Mouse (Mus musculus): Measurements from ENCODE around the gene Meioc.
"Not testable (repeated sequence)": the region's sequence is repeated elsewhere in the genome, so short reads cannot be mapped to it uniquely, and the experiment has no call there.

Gene Meioc

GRCm38 (mm10) chr11:102665637-102666435 is 2.3 kb downstream of the Meioc start:
- no peak for DNase-seq (ENCODE audit: extremely low spot score, low spot score)

GRCm38 (mm10) chr11:102690162-102690561 is 26.6 kb downstream of the Meioc start:
- DNase-seq (ENCODE audit: extremely low spot score, low spot score), result peak; percentile 84

GRCm38 (mm10) chr11:102695289-102695688 is 31.8 kb downstream of the Meioc start:
- no peak for DNase-seq (ENCODE audit: extremely low spot score, low spot score)

GRCm38 (mm10) chr11:102697338-102698017 is 34.0 kb downstream of the Meioc start, which contains the start of gene Ccdc43:
Ccdc43 (minus strand) TSS chr11:102697782.
- peak; percentile 87 for DNase-seq (ENCODE audit: extremely low spot score, low spot score)

- DNase-seq (ENCODE audit: extremely low spot score, low spot score), result no peak
Observed at GRCm38 (mm10) chr11:102698018-102698476, 34.5 kb downstream of the Meioc start.

GRCm38 (mm10) chr11:102702206-102702605 is 38.7 kb downstream of the Meioc start:
- not testable (repeated sequence) for DNase-seq (ENCODE audit: extremely low spot score, low spot score)

- DNase-seq (ENCODE audit: extremely low spot score, low spot score), result no peak
Observed at GRCm38 (mm10) chr11:102712411-102712810, 48.9 kb downstream of the Meioc start.

- DNase-seq (ENCODE audit: extremely low spot score, low spot score), result not testable (repeated sequence)
Observed at GRCm38 (mm10) chr11:102714578-102714977, 51.1 kb downstream of the Meioc start.

- no peak for DNase-seq (ENCODE audit: extremely low spot score, low spot score)
Observed at GRCm38 (mm10) chr11:102716135-102716534, 52.6 kb downstream of the Meioc start.

GRCm38 (mm10) chr11:102725574-102725973 is 62.1 kb downstream of the Meioc start:
- DNase-seq (ENCODE audit: extremely low spot score, low spot score), result no peak

GRCm38 (mm10) chr11:102728614-102729013 is 65.1 kb downstream of the Meioc start:
- DNase-seq (ENCODE audit: extremely low spot score, low spot score), result no peak

GRCm38 (mm10) chr11:102729835-102730234 is 66.3 kb downstream of the Meioc start:
- DNase-seq (ENCODE audit: extremely low spot score, low spot score), result no peak

GRCm38 (mm10) chr11:102731366-102731765 is 67.8 kb downstream of the Meioc start:
- DNase-seq (ENCODE audit: extremely low spot score, low spot score), result no peak
